Mouse (Mus musculus) Muller cell, postnatal 12 days (primary cell): ENCODE data around the gene Zfp36l1.
A peak's percentile ranks its signal among the peaks of the same experiment; 100 is the strongest.

Source experiments
- DNase-seq: peaks from one replicate; pipeline ENCODE4 v3.0.0-alpha.2; 2015; ENCODE audit errors: inconsistent ontology term

Gene Zfp36l1

DNA sequence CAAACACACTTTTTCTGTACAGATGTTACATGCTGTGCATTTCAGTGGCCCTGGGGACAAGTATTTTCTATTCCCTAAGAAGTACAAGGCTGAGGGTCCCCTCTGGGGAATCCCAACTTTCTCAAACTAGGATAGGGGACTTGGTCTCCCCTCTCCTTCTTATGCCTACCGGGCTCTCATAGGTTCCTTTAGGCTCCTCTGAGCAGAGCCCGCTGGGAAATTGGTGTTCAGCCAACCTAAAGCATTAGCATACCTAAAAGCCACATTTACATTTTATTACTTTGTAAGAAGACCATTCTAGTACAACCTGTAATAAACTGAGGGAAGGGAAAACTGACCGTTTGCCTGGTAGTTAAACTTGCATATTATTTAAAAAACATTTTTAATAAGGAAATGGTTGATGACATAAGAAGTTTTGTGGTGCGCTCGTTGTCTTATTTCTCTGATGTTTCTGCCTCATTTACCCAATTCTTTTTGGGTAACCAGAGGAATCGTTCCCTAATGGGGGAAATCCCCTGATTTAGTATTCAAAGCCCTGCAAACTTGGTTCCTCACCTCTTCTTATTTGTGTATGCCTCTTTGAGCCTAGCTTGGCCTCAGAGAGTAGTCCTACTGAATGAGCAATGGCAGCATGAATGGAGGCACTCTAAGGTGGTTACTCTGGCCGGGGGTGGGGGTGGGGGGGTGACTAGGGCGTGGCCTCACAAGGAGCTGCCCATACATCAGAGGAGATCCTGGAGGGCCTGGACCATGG lies 42.1 kb downstream of the Zfp36l1 start:
- DNase-seq = peak; percentile 77

DNA sequence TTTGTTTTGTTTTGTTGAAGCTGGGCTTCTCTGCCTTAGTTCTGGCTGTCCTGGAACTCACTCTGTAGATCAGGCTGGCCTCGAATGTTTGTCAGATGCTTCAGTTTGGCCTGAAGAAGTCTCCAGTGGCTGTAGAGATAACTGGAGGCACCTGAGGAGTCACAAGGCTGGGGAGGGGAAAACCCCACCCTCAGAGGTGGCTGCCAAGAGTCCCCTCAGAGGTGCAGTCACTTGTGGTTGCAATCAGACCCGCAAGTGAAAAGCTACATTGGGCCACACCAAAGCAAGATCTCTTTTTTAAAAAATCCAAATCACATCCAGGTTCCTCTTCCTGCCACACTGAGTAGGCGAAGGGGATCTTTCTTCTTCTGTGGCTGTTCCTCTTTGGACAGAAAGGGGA lies 43.8 kb downstream of the Zfp36l1 start:
- DNase-seq = no peak

DNA sequence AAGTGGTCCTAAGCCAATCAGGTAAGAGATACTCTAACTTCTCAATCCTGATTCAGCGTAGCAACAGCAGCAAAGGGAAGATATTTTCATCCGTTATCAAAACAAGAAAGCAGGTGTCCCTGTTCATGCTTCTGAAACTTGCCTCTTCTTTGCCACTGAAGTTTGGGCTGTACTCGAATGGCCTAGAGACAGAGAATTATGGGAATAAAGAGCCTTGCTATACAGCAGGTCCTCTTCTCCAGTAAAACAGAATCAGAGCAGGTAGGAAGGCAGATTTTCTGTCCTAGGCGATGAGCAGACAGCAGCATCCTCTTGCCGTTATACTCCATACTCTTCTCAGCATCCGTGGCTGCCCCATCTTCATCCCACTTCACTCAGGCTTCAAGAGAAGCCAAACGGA lies 44.8 kb downstream of the Zfp36l1 start:
- DNase-seq = no peak

DNA sequence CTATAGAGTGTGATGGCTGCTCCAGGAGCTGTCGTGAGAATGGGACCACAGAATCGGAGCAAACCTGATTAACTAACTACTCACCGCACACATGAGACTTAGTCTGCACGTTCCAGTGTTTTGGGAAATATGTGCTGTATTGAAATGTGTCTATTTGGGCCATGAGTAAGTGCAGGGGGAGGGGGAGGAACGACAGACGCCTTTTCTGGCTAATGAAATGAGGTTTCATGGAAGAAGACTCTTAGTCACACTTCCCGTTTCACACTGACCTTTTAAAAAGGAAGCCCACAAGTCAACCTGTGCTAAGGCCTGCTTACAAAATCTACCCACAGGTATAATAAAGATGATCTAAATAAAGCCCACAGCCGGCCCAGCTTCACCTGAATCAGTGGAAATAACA lies 47.8 kb downstream of the Zfp36l1 start:
- DNase-seq = peak; percentile 22

DNA sequence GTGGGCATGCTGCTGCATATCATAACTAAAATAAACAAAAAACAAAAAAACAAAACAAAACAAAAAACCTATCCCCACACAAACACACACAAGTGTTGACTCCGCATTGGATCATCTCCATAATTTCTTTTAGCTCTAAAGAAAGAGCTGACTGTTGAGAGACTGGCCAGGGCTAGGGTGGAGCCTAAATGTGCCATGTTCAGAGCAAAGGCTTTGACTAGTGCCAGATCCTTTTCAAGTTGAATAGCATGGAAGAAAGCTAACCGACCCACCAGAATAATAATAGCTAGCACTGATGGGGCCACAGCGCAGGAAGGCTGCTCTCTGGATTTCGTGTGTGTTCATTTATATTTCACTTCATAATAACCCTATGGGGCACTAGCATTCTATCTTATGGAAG lies 48.5 kb downstream of the Zfp36l1 start:
- no peak for DNase-seq

DNA sequence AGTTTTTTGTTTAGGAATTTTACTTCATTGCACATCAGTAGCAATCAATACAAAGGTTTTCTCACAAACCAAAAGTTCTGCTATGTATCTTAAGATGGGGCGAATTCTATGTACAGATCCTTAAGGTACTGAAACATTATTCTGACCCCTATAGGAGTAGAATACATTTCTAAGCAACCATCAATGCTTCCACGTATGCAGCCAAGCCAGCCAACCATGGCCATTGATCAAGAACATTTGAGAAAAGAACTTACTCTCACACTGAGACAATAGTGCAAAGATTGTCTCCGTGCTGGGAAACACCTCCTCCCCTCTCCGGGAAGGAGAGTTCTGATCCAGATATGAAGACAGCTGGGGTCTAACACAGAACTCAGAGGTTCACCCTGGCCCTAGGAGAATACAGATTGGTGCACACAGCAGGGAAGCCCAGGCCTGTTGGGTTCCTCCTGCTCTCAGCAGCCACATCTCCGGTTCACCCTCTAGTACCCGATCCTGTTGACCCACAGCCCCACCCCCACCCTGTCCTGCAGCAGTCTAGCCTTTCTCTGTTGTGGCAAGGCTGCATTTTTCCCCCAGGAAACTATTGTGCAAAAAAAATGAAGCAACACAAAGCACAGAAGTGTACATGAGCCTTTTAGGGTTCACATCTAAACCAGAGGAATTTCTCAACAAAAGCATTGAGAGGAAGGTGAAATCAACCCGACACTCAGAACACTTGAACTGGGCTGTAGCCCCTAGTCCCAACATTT lies 49.2 kb downstream of the Zfp36l1 start:
- DNase-seq = peak; percentile 64

DNA sequence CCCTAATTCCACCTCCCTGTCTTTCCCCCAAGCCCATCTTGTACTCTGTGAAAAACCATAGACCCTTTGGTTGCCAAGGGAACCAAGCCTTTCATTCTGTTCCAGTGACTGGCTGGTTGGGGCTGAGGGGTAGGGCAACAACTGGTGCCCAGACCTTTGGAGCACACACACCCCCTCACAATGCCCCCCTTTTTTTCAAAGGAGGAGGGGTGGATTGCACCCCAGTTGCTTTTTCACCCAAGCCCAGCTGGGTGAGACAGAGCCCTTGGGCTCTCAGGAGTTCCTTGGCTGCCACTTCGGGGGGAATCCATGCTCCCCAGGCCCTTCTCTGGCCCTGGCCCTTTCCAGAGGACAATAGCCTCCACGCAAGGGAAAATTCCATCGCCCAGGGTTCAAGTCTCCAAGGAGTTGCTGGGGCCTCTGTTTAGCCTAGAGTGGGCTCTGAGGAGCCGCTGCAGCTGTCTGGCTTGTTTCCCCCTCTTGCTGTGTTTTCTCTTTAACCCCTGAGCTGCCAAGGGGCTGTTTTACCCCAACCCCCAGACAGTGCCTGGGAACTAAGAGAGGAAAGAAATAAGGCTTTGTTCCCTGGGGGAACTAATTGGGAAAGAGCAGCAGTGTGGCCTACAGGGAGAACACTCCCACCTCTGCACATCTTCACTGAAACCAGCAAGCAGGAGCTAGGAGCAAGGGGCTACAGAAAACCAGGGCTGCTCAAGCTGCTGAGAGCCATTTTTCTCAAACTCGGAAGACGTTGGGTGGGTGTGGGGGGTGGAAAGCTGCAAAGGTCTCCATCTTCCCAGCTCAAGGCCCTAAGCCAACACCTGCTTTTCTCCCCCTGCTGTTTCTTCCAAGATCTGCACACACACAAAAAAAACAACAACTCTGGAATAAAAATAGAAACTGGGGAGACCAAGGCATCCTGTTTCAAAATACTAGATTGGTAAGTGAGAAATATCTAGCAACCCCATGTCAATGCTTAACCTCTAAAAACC lies 50.1 kb downstream of the Zfp36l1 start:
- DNase-seq = no peak

DNA sequence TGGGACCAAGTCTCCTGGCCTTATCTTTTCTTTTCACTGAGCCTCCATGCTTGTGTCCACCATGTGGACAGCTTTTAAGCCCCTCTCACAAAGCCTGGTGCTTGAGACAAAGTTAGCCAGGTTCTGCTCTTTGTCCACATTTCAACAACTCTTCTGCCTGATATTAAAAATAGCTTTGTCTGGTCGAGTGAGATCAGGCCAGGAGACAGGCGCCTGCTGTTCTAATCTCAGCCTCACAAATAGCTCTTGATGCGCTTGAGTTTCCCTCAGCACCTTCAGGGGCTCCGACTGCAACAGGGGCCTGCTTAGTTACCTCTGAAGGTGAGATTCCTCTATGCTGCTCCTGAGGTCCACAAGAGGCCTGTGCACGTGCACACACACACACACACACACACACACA lies 51.0 kb downstream of the Zfp36l1 start:
- no peak for DNase-seq

DNA sequence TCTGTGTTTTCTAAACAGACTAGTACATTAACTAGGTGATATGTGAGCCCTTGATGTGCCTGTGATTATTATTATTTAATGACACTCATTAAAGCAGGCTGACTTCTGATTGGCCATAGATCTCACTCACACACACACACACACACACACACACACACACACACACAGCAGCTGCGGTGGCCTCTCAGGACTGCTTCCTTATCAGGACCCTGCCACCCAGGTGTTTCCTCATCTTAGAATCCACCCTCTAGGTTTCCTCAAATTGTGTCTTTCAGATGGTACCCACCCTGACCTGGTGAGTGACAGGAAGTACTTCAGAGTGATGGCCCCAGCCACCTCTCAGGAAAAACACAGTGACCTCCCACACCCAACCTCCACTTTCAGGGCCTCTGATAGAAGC lies 52.0 kb downstream of the Zfp36l1 start:
- DNase-seq = no peak

DNA sequence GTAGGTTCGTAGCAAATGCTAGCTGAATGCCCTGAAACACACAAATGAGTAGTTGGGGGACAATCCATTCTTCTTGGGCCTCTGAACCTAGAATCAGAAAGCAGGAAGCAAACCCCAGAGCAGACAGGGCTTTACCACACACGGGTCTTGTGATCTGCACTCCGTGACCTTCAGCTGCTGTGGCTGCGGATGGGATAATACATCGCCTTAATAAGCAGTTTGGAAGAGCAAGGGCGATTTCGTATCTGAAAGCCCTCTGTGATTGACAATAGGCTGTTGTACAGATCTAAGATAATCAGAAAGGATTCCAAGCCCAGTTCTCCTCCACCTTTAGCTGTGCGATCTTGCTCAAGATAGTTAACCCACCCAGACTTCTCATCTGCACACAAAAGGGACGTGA lies 52.5 kb downstream of the Zfp36l1 start:
- no peak for DNase-seq

DNA sequence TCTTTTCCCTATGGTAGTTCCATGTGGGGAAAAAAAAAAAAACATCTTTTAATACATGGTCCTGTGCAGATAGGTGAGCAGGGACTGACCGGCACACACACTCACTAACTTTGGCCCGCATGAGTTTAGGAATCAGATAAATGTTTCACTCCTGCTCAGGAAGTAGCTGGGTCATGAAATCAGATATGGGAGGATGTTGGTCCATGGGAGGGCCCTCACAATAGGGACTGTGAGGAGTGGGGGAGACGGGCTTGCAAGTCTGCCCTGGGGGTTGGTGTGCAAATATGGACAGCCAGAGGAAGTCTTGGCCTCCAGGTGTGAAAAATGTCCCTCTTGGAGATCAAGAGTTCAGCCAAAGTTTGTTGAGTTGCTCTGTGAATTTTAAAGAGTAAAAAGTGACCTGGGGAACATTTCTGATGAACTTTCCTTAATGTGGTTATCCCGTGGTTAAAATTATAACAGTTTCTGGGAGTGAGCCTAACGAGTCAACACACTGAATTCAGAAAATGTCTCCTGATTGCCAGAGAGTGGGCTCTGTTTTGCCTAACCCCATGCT lies 53.0 kb downstream of the Zfp36l1 start:
- DNase-seq = peak; percentile 62
